Mouse (Mus musculus): ENCODE measurements around the gene Ap4e1.
"Not testable (repeated sequence)": the region's sequence is repeated elsewhere in the genome, so short reads cannot be mapped to it uniquely, and the experiment has no call there.

DNA sequence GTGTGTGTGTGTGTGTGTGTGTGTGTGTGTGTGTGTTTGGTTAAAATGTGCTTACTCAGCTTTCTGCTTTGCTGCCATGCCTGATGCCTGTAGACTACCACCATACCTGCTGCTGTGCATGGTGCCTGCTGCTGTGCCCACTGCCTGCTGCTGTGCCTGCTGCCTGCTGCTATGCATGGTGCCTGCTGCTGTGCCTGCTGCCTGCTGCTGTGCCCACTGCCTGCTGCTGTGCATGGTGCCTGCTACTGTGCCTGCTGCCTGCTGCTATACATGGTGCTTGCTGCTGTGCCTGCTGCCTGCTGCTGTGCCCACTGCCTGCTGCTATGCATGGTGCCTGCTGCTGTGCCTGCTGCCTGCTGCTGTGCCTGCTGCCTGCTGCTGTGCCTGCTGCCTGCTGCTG, 81.6 kb downstream of the Ap4e1 start:
- not testable (repeated sequence) for TF ChIP-seq CTCF (IDR thresholded peaks at IDR 0.05; ENCODE audit: low read depth, low read length); POLR2A (IDR thresholded peaks at IDR 0.05; ENCODE audit: insufficient read depth, low read length)

All from ES-Bruce4 (cell line).